Mouse (Mus musculus) spleen, adult 2 months (tissue): ENCODE measurements around the gene Fbxo45.

Source experiments
- CTCF ChIP-seq: fragments of 200-500 bp; IDR thresholded peaks from 2 replicates; pipeline ENCODE4 v1.5.1; 2011; ENCODE audit warnings: mild to moderate bottlenecking, inconsistent platforms; ENCODE audit not compliant: insufficient read depth, insufficient read length, insufficient replicate concordance; ENCODE audit errors: extremely low read depth
- POLR2A ChIP-seq: fragments of 200-500 bp; IDR thresholded peaks from 2 replicates; pipeline ENCODE4 v1.6.1; 2011; ENCODE audit warnings: low read depth, low read length, inconsistent platforms

DNA sequence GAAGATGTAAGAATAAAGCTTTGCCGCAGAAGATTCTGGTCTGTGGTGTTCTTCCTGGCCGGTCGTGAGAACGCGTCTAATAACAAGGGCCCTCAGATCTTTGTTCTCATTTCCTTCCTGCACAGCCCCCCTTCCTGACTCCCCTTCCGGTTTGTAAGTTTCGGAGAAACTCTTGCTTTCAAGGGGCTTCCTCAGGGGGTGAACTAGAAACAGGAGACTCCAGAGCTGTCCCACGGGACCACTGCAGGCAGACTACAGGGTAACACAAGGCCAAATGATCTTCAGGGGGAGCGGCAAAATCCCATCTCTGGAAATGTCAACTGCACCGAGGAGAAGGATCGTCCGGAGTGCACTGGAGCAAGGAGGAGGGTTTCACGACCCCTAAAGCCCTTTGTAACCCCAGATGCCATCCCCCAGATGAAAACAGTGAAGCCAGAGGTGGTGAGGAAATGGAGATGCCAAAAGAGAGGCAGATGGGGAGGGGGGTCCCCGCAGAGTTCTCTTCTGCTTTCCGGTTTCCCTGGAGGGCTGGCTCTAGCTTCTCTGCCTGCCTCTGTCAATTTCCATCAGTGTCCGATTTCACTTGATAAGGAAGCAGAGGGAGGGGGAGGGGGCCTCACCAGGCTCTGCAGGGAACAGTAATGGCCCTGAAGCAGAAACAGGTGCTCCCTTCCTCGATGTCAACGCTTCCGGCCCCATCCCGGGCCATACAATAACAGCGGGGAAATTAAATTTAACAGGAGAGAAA lies 46.5 kb downstream of the Fbxo45 start:
- TF ChIP-seq CTCF: no peak
- no peak for TF ChIP-seq POLR2A
